Mouse (Mus musculus) adrenal gland, postnatal 25 days (tissue): Measurements from ENCODE around the gene Mlana. TPM values are rescaled to one million over a fixed set of nuclear protein-coding genes. Genes with fewer than 3 reads are reported as not detected.

Experiments used
- DNase-seq: peaks from one replicate; pipeline ENCODE4 v3.0.0; 2021; ENCODE audit warnings: mixed read lengths
- long read RNA-seq: library from polyadenylated mRNA; stranded (forward); transcript quantifications from one replicate; pipeline ENCODE4 v2.0.0, GENCODE M21; 2021
- total RNA-seq: library from RNA; stranded (reverse); gene quantifications from 2 replicates; pipeline ENCODE4 v1.2.3, GENCODE M21; 2021

Mlana gene
- total RNA-seq = not detected in 2 replicates
- long read RNA-seq = 0 reads

DNA sequence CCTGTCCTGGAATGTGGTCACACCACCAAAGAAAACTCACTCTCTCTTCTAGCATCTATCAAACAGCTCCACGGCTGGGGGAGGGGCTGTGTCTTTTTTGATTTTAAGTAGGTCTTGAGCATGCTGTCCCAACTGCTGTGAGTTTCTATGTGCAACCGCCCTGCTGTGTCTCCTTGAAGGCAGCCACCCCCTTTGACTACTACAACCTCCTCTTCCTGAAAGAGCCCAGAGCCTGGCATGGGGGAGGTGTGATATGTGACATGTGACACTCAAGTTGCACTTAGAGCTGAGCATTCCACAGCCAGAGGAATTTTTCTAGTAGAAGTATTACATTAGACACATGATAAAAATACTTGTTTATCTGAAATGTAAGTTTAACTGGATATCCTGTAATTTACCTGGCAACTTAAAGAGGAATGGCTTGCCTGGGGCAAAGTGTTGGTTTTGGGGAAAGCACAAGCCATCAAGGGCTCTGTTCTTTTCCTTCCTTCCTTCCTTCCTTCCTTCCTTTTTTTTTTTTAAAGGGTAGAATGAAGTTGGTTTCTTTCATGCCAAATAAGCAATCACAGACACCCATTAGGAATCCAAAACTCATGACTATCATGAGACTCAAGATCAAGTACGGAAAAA lies at the start of gene Mlana:
Gene Mlana, plus strand, starts transcription at position 580 of the 630 bp plus-strand sequence.
- no peak for DNase-seq

DNA sequence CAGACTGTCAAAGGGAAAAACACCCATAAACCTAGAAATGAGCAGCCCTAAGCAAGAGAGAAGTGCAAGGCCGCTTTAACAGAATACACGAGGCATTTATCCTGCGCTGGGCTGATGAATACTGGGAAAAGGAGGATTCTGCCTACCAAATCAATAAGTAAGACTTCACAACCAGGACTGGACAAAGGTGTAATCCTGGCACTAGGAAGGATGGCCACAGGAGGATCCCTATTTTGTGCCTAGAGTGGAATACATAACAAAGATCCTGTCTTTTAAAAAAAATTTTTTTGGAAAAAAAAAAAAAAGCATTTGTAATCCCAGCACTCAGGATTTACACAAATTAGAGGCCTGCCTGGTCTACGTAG lies 49.1 kb upstream of the Mlana start:
- no peak for DNase-seq

DNA sequence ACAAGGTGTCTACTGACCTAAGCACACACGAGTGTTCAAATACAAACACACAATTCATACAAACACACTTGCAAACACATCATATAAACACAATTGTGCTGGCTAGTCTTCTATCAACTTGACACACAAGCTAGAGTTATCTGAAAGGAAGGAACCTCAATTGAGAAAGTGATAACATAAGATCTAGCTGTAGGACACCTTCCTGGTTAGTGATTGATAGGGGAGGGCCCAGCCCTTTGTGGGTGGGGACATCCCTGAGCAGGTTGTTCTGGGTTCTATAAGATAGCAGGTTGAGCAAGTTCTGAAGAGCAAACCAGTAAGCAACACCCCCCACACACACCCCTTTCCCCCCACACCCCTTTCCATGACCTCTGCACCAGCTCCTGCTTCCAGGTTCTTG lies 47.9 kb upstream of the Mlana start:
- no peak for DNase-seq

DNA sequence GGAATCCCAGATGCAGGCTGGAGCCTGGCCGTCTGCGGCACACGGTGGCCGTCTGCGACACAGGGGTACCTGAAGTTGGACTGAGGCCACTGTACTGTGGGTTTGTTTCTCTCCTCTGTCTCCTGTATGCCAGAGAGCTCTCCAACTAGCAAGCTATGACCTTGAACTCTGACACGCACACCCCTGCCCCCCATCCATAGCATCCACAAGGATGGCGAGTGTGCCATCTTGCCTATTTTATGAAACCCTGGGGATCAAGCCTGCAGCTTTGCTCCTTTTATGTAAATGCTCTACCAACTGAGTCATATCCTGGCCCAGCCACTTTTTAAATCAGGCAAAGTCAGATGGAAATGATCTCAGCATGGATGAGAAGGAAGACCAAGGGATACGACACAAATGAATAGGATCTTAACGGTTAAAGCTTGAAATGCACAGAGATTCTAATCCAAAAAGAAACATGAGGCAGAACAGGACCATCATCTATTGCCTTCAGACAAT lies 43.8 kb upstream of the Mlana start:
- no peak for DNase-seq

DNA sequence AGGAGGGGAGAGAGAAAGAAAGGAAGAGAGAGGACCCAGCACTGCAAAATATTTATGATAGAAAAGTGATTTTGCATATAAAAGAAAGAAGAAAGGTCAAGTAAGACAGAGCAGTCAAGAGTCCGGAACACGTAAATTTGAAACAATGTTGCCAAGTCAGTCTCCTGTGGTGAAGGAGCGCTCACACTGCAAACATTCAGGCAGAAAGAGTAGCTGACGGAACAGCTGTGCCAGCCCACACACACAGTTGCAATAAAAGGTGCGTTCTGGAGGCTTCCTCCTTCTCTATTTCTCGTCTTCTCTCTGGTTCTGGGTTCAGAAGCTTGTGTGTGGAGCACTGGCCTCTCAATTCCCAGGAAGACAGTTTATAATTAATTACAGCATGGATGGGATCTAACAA lies 42.5 kb upstream of the Mlana start:
- DNase-seq = no peak

DNA sequence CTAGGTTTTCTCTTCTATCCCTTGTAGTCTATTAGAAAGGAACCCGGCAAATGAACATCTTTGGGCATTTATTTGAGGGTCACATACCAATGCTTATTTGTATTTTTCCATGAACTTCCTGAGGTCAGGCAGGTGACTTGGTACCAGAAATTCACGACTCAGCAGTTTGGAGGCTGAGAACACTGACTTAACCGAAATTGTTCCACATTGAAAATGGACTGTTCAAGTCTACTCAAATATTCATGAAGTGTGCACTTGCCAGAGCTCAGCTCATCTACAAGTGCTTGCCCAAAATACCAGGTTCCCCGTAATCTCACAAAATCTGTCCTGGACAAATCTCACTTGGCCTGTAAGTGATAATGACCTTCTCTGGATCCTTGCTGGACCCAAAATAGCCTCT lies 41.6 kb upstream of the Mlana start:
- DNase-seq = no peak

DNA sequence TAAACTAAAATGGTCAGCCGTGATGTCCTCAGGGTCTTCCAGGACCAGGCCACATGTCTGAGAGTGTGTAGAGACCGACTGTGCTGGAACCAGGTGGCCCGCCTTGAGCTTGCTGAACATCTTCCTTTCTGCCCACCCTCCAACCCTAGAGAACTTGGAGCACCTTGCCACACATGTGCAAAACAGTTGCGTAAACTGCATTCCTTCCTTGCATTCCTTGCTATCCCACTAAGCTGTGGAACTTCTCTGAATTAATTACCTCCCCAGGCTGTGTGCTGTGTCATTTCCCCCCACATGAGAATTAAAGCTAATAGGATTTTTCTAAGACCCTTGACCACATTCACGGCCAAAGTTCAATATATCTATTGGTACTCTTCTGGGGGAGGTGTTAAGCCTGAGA lies 41.0 kb upstream of the Mlana start:
- no peak for DNase-seq

DNA sequence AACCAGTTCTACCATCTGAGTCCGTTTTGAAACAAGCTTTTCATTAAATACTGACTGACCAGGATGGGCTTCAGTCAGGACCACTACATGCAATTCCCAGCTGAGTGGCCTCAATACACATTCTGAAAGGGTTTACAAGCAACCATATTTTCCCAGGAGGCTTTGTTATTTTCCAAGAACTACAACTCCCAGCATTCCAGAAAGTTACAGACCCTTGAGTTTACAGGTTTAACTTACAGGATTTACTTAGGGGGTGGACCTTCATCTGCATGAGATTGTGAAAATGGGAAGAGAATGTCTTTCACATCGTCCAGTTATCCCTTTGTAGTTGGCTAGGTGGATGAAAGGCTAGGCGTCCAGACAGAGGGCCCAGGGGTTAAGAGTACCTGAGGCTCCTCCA lies 40.6 kb upstream of the Mlana start:
- DNase-seq = no peak

DNA sequence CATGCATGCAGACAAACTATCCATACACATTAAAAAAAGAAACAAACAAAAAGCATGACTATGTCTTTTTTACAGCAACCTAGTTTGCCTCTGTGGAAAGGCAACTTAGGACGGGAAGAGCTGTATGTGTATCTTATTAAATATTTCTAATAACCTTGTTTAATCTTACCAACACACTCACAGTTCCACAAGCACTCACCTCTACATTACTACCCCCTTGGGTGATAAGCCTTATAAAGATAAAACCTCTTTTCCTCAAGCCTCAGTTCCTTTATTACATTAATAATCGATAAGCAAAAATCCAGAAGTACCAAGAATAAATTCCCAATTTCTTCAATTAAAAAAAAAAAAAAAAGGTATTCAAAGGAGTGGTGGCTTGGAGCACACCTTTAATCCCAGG lies 40.1 kb upstream of the Mlana start:
- DNase-seq = no peak

DNA sequence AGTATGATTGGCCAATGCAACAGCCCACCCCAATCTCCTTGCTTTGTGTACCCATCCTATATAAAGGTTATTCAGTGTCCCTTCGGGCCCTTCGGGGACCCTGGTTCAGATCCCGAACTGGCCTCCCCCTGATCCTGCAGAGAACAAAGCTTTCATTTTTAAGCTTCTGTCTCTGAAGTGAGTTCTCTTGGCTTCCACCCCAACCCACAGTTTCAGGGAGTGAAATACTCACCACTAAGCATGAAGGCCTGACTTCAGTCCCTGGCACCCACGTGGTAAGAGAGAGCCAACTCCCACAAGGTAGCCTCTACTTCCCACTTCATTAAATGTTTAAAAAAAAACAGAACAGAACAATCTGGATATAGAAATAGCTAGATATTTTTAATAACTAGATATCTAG lies 38.8 kb upstream of the Mlana start:
- DNase-seq = no peak

DNA sequence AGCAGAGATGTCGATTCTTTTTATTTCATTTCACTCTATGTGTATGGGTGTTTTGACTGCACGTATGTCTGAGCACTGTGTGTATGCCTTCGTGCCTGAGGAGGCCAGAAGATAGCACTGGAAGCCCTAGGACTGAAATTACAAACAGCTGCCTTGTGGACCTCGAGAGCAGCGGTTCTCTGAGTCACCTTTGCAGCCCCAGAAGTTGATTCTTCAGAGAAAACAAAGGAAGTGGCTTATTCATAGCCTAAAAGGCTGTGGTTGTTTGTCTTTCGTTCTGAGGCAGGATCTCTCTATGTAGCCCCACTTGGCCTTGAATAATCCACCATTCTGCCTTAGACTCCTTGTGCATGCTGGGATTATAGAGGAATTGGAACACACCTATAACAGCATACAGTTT lies 37.9 kb upstream of the Mlana start:
- no peak for DNase-seq

DNA sequence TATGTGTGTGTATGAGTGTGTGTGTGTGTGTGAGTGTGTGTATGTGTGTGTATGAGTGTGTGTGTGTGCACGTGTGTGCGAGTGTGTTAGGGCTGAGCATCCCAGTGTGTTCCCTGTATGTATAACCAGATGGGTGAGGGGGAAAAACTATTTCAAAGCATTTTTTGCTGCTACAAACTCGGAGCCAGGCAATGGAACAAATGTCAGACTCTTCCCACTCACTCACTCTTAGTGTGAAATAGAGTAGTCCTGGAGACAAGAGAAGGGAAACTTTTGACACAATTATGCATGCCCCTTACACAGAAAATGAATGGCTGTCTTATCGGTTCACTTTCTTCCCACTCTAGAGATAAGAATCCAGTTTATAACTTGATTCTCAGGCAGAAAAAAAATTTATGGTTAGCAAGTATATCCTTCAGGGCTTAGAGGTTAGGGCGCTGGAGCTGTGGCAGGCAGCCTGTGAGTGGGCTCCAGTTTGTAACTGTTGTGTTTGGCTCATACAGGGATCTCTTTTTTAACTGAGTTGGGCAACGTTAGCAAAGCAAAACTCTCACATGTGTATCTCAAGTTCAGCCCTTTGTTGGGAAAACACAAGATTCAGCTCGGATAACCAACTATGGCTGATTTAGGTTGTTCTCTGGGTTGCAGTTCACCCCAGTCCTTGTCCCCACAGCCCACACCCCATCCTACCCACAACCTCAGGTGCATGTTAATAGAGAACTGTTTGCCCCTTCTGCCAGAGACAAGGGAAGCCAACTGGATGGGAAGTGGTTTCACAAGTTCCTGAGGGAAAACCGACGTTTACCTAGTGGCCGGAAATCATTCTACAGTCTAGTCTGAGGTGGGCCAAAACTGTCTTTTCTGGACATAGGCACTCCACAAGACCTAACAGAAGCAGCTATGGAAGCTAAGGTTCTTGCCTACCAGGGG lies 36.5 kb upstream of the Mlana start:
- no peak for DNase-seq

DNA sequence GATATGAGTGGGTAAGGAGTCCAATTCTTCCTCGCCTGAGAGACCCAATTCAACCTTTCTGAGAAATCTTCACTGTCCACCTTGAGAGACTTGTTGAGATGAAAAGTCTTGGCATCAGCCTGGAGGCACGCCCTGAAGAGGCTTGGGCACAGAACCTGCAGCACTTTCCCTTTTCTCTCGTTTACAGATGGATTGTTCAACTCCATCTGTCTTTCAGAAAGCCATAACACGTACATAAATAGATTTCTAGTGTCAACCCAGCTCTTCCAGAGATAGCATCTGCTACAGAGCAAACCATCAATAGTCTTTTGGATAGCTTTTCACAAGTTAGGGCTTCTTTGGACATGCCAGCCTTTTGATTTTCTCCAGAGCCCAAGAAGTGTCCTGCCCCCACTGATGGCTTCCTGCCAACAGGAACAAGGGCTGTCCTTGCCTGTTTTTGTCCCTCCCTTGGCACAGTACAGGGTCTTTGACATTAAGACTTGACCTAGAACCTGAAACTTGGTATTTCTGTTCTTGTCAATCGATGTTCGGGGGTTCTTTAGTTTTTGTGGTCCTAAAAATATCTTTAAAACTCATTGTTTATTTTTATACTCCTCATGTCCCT lies 35.5 kb upstream of the Mlana start:
- DNase-seq = no peak

DNA sequence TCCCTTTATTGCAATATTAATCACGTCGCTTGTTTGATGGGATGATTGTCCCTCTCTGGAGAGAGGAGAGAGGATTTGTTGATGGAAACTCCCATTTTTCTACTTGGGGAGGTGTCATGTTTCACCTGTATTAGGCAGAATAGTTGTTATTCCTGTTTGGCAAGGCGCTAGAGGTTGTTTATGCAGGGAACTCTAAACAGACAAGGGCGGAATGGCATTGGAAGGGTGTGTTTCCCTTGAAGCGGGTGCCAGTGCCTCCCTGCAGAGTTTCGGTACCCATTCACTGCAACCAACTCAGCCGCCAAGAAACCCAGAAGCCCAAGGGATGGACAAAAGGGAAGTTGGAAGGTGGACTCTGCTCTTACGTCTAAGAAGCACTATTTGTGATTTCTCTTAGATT lies 33.8 kb upstream of the Mlana start:
- no peak for DNase-seq

DNA sequence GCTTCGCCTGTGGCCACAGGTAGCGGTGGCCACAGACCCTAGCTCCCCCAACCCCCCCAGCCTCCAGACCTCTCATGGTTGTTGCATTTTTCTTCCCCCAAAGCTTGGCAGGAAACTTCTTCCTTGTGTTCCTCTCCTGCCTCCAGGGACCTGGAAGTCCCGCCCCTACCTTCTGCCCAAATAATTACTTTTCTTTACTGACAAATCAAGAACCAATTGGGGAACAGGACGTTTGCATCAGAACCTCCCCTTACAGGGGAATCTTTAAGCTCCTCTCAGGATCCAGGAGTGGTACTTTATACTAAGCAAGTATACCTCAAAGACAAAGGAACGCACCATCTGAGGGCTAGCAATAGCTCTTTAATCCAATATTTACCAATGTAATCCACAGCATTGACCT lies 32.7 kb upstream of the Mlana start:
- DNase-seq = no peak

DNA sequence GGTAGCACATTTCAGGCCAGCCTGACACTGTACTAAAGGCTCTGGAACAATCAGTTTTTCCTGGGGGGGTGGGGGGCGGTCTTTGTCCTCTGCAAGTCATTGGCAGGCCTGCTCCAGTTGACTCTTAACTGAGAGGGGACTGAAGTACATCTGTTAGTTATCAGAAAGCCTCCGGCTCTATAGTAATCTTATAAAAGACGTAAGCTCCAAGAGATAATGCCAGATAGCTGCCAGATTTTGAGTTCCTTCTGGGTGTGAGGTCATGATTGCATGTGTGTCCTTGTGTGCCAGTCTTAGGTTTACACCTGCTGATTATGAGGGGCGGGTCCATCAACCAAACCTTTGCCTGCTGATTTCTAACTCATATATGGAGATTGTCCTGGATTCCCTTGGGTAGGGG lies 31.5 kb upstream of the Mlana start:
- DNase-seq = no peak

DNA sequence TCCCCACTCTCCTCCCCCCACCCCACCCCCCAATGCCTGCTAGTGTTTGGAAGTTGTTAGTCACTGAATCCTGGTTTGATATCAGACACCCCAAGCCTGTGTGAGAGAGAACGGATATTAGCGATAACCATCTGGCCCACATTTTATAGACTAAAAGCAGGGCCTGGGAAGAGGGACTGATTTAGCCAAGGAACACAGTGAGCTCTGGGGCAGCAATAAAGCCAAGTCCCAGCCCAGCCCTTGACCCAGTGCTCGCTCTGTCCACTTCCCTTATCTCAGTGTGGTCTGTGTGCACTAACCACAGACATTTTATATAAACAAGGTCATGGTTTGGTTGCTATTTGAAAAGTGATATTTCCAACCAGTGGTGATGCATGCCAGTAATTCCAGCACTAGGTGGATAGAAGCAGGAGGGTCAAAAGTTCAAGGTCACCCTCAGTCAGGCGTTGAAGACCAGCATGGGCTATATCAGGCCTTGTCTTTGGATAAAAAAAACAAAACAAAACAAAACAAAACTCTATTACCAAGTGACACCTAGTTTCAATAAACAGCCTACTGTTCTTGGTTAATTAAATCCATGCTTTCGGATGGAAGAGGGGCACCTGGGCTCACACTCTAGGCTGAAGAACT lies 30.5 kb upstream of the Mlana start:
- DNase-seq = peak; percentile 15

DNA sequence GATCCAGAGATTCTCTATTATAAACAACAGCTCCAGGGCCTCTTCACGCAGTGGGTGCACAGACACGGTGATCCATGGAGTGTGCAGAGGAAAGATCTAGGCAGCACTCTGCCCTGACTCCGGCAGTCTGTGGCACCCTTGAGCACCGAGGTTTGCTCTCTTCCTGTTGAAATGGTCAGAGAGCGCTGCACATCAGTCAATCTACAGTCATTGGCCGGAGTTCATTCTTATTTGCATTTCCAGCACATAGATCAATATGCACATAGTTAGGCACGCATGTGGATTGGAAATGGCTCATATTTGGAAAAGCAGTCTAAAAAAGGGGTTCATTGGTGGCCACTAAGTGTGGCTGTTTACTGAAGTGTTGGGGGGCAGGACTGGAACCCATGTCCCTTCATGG lies 29.5 kb upstream of the Mlana start:
- no peak for DNase-seq

DNA sequence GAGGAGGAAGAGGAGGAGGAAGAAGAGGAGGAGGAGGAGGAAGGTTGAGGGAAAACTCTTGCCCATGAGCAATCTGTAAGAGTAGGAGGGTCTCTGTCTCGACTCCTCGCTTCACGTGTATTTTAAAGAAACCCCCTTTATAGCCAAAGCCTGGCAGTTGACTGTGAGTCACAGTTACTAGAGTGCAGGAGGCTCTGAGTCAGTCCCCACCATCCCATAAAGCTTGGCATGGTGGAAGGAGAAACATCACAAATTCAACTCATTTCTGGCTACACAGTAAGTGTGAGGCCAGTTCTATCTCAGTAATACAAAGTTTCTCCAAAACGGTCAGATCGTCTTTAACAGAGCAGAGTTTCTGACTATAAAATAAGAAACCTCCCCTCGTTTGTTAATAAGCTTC lies 27.4 kb upstream of the Mlana start:
- no peak for DNase-seq

DNA sequence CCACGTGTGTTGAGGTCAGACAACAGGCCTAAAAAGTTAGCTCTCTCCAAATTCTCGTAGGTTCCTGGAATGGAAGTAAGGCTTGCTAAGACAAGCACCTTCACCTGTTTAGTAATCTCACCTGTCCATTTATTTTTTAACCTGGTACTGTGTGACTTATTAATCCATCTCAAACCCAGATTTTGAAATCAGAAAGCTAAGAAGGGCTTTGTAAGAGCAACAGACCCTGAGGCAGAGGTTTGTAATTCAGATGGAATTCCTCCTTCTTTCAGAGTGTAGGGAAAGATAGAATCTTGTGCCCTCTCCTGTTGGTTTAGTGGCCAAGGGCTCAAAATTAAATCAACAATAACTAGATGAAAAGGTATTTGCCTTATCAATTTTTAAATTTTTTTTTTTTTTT lies 26.5 kb upstream of the Mlana start:
- DNase-seq = no peak

DNA sequence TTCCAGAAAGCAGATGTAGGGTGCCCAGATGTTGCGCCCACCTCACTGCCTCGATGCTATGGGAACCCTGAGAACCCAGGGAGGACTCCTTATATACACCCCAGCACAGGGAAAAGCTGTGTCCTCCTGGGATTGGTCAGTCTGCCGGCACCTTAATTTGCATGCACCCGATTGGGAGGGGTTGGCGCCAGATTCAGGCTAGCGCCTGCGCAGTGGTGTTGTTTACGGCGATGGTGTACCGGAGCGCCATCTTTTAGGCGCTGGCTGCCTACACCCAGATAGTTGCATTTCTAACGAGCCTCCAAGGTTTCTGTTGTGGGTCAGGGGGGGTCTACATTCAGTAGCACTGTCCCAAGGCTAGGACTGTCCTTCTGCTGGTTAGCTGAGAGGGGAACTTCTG lies 25.0 kb upstream of the Mlana start:
- no peak for DNase-seq

DNA sequence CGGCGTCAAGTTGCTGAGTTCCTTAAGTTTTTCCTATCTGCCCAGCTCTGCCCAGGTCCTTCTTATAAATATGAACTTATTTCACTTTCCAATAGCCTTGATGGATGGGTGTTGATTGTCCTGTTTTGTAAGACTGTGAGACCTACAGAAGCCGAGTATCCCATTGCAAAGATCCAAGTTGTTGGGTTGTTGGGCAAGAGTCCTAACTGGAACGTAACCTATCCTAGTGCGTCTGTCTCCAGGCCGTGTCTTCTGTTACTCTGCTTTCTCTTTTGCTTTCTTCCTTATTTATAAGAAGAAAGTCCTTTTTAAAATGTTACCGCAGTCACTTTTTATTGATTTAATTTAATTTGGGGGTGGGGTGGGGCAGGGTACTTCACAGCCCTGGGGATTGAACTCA lies 22.7 kb upstream of the Mlana start:
- DNase-seq = no peak

DNA sequence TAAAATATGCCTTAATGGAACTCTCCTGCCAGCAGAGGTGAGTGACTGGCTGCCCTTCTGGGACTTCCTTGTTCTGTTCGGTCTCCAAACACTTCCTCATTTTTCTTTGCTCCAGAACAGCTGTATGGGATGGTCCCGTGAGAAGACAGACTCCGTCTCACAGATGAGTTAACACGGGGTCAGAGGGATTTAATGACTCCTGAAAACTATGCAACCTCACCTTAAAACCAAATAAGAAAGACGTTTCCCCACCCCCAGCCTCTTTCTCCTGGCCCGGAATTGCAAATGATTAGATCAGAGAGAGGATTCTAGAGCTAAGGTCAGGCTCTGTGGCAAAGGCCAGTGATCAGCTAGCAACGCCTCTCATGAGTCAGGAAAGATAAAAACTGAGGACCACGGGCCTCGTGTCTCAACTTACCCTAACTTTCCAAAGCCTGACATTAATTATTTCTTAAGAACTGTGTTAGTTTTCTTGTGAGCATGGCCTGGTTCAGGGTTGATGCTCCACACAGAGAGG lies 22.0 kb upstream of the Mlana start:
- no peak for DNase-seq
